In genomic region chr11:53430670-53431346, GRCm38 (mm10) we compare ENCODE assay signal across 8 mouse cellular contexts. TPM values are rescaled to one million over a fixed set of nuclear protein-coding genes. Genes with fewer than 3 reads are reported as not detected.
DNase-seq lines count a peak whose midpoint lies in the region; ATAC-seq and TF ChIP-seq lines count a peak whose summit lies in the region.

TSS of gene Uqcrq (minus strand) at chr11:53430831.
TSS of gene Gdf9 (plus strand) at chr11:53431023.

- DNase-seq in ES-E14 (ENCODE audit: low read depth, low spot score): peak; percentile 100
- DNase-seq in cerebellum, adult 11-12 months: peak; percentile 100
- peak; percentile 97 for DNase-seq in heart, postnatal 25 days (ENCODE audit: low spot score)
- peak; percentile 97 to 100 for DNase-seq in layer of hippocampus, adult 18-20 months (ENCODE audit: low spot score in 2 of 2)
- DNase-seq in lung, adult 2 months: peak; percentile 99
- DNase-seq in thymus, adult 18-20 months: peak; percentile 99 to 100

- peak within 1 kb of the TSS; percentile 86 for H3K27ac ChIP-seq in ES-E14 (ENCODE audit: insufficient read depth, low read depth, low read length, poor library complexity, severe bottlenecking)
- peak within 1 kb of the TSS; percentile 83 for H3K27ac ChIP-seq in forebrain, embryonic 15.5 days (replicated peaks)

- peak within 1 kb of the TSS; percentile 90 for H3K4me2 ChIP-seq in forebrain, embryonic 15.5 days (replicated peaks)

- peak; percentile 95 for ATAC-seq in forebrain, embryonic 15.5 days (replicated peaks)
- ATAC-seq in neutrophil, adult 5-6 weeks (ENCODE audit: extremely low read depth, insufficient number of reproducible peaks, low FRiP score, poor library complexity, severe bottlenecking): peak; percentile 88

- H3K9me3 ChIP-seq in ES-E14 (ENCODE audit: control insufficient read depth, insufficient read depth, low read depth, low read length): no peaks in the 10 kb centered on the region
- H3K9me3 ChIP-seq in forebrain, embryonic 15.5 days: no peaks in the 10 kb centered on the region

- H3K4me3 ChIP-seq in ES-E14 (ENCODE audit: insufficient read depth in 1 of 2, low read depth in 1 of 2, low read length in 2 of 2, poor library complexity in 1 of 2, severe bottlenecking in 1 of 2): peak within 1 kb of the TSS; percentile 77 to 91
- peak within 1 kb of the TSS; percentile 94 for H3K4me3 ChIP-seq in forebrain, embryonic 15.5 days
- H3K4me3 ChIP-seq in lung, adult 2 months (replicated peaks; ENCODE audit: extremely low read depth, low read depth, low read length): peak within 1 kb of the TSS; percentile 98

- no peaks in the 10 kb centered on the region for H3K27me3 ChIP-seq in forebrain, embryonic 15.5 days

- peaks cover 5% of the 10 kb centered on the region for H3K36me3 ChIP-seq in ES-E14 (ENCODE audit: control insufficient read depth, insufficient read depth, low read length, poor library complexity, severe bottlenecking)
- H3K36me3 ChIP-seq in forebrain, embryonic 15.5 days: peaks cover 8% of the 10 kb centered on the region

- peaks cover 0 to 5% of the 10 kb centered on the region in 2 experiments; a peak in 3 of 4 replicates for H3K4me1 ChIP-seq in ES-E14 (ENCODE audit: control insufficient read depth in 2 of 2, insufficient read depth in 2 of 2, low read length in 2 of 2, poor library complexity in 1 of 2)
- H3K4me1 ChIP-seq in forebrain, embryonic 15.5 days: peaks cover 18% of the 10 kb centered on the region
- H3K4me1 ChIP-seq in lung, adult 2 months (ENCODE audit: control insufficient read depth, insufficient read depth, low read length): peaks cover 3% of the 10 kb centered on the region

- intact Hi-C loops in heart, postnatal 25 days (cut with DNase I): no loop called here

- TF ChIP-seq CTCF in lung, adult 2 months (IDR thresholded peaks at IDR 0.05; ENCODE audit: insufficient read depth, low read length): no peak

- TF ChIP-seq POLR2A in lung, adult 2 months (IDR thresholded peaks at IDR 0.05; ENCODE audit: borderline replicate concordance, extremely low read depth, low read depth, low read length): peak; percentile 93

- in situ Hi-C loops in ES-E14 (cut with MboI; ENCODE audit: low sequenced_read_pairs in 2 of 2, unreplicated experiment in 2 of 2): no loop called here

- H3K9ac ChIP-seq in ES-E14 (ENCODE audit: insufficient read depth, low read depth, low read length, poor library complexity, severe bottlenecking): peak within 1 kb of the TSS; percentile 97
- H3K9ac ChIP-seq in forebrain, embryonic 15.5 days (replicated peaks): peak within 1 kb of the TSS; percentile 87

- under 1% methylated on average over 44 of the region's 44 CpGs for WGBS in forebrain, embryonic 15.5 days
- under 1% methylated on average over 44 of the region's 44 CpGs for WGBS in lung, adult 2 months

TF ChIP-seq in ES-E14, 5 proteins besides CTCF, POLR2A, EP300 and RAD21:
- TF ChIP-seq MAFK (IDR thresholded peaks at IDR 0.05; ENCODE audit: insufficient read depth, low read depth, low read length) (no peak), HCFC1 (IDR thresholded peaks at IDR 0.05; ENCODE audit: borderline replicate concordance, insufficient read depth, low read length) (peak; percentile 71; the same call in 1 of the 2 replicates), ZC3H11A (IDR thresholded peaks at IDR 0.05; ENCODE audit: borderline replicate concordance, low read depth, low read length) (no peak), ZNF384 (IDR thresholded peaks at IDR 0.05; ENCODE audit: low read depth, low read length) (peak; percentile 97)

RNA-seq across cellular contexts. Expression of gene Uqcrq, which starts in this region (rescaled TPM):
- total RNA-seq in ES-E14 (2012; rRNA removed): 57.8 and 76.9 TPM in 2 replicates
- polyA plus RNA-seq in forebrain, embryonic 15.5 days (2015; fragmentation: Nextera tagmentation; extraction: Ambion mirVana): 589 and 615 TPM in 2 replicates
- total RNA-seq in heart, postnatal 25 days (2021): 1,000 to 10,000 TPM; 2,761 to 2,992 TPM
- 100 to 1,000 TPM; 406 TPM for total RNA-seq in layer of hippocampus, adult 18-20 months (2021)
- polyA plus RNA-seq in lung, adult 2 months (2012; rRNA removed): 238 and 276 TPM in 2 replicates
- total RNA-seq in neutrophil, adult 5-6 weeks (2017): 14.4 and 16.3 TPM in 2 replicates

RNA-seq across cellular contexts. Expression of gene Gdf9, which starts in this region (rescaled TPM):
- 0.21 and 0.45 TPM in 2 replicates for total RNA-seq in ES-E14 (2012; rRNA removed)
- polyA plus RNA-seq in forebrain, embryonic 15.5 days (2015; fragmentation: Nextera tagmentation; extraction: Ambion mirVana): 3.3 and 4.0 TPM in 2 replicates
- total RNA-seq in heart, postnatal 25 days (2021): under 1 TPM; 0.22 to 0.68 TPM
- under 1 TPM; 0.56 to 0.74 TPM for total RNA-seq in layer of hippocampus, adult 18-20 months (2021)
- polyA plus RNA-seq in lung, adult 2 months (2012; rRNA removed): 0.83 and 0.97 TPM in 2 replicates
- total RNA-seq in neutrophil, adult 5-6 weeks (2017): not detected in 2 replicates

Comparison
In these comparisons a context has a peak if more than half of its experiments do, and no peak if none do; other contexts are left out.
1. Peak in every context shown above with its lines: DNase-seq, ATAC-seq, H3K4me3 ChIP-seq and H3K27ac ChIP-seq.
2. RNA of gene Uqcrq (total RNA-seq): 2,761 to 2,992 TPM in heart, postnatal 25 days; 406 TPM in layer of hippocampus, adult 18-20 months, 57.8 to 76.9 TPM in ES-E14 and 14.4 to 16.3 TPM in neutrophil, adult 5-6 weeks; every median in the first group is over 4 times any median in the second.